Mouse (Mus musculus) embryonic fibroblast, embryonic 13.5 days (primary cell): ENCODE results near the gene Grk4.

Experiments used
- CTCF ChIP-seq: IDR thresholded peaks from 2 replicates; pipeline ENCODE4 v1.5.1; 2011; ENCODE audit warnings: mild to moderate bottlenecking, control low read depth, low read length, moderate library complexity, borderline replicate concordance; ENCODE audit not compliant: insufficient read depth
- POLR2A ChIP-seq: IDR thresholded peaks from 2 replicates; pipeline ENCODE4 v1.6.1; 2011; ENCODE audit warnings: low read depth, mild to moderate bottlenecking, control low read depth, low read length, moderate library complexity

DNA sequence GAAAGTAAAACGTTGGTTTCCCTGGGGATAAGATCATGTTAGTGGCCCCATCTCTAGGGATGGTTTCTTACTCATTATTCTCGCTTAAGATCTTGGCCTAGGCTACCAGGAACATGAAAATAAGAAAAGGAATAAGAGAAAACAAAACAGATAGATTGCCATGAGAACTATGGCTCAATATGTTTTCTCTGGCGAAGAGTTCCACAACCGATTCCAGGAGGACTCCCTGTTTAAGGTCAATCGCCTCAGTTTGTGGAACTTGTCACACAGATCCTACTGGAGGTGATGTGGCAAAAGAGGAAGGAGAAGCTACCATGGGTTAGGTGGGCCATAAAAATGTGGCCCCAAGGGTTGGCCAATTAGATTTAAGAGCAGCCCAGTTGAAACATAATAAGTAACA is 54.6 kb downstream of the Grk4 start:
- TF ChIP-seq CTCF (no peak), POLR2A (no peak)
